Mouse (Mus musculus): Measurements from ENCODE around the gene P2ry12. TPM values are rescaled to one million over a fixed set of nuclear protein-coding genes. Genes with fewer than 3 reads are reported as not detected.

The P2ry12 gene
- total and polyA plus RNA-seq, 2 experiments from 2014 or later = 15.4 to 17.8 TPM

- ATAC-seq = no peak
- no peak overlapping the region for H3K27ac ChIP-seq
- TF ChIP-seq CTCF (IDR thresholded peaks at IDR 0.05; ENCODE audit: low read depth) = no peak
- no peaks in the 10 kb centered on the region for H3K9me3 ChIP-seq (ENCODE audit: low read length)
- no peak overlapping the region for H3K4me3 ChIP-seq (ENCODE audit: low read length)
- H3K4me1 ChIP-seq (ENCODE audit: insufficient read depth, low read length) = no peaks in the 10 kb centered on the region
- 93% methylated on average over 6 of the region's 6 CpGs for WGBS
- no peaks in the 10 kb centered on the region for H3K27me3 ChIP-seq (ENCODE audit: insufficient read depth, low read length)
- no peak for DNase-seq (ENCODE audit: low spot score)
- H3K9ac ChIP-seq (replicated peaks; ENCODE audit: low read length) = no peak overlapping the region
- H3K4me2 ChIP-seq (ENCODE audit: low read depth, low read length) = no peak overlapping the region
- no peaks in the 10 kb centered on the region for H3K36me3 ChIP-seq (ENCODE audit: insufficient read depth, low read length)
Observed at GRCm38 (mm10) chr3:59191674-59192073, 71.0 kb downstream of the P2ry12 start.

GRCm38 (mm10) chr3:59187336-59187735 is 75.3 kb downstream of the P2ry12 start:
- ATAC-seq (no peak), DNase-seq (ENCODE audit: low spot score) (no peak)
- Histone ChIP-seq H3K4me1 (ENCODE audit: insufficient read depth, low read length) (no peaks in the 10 kb centered on the region), H3K9ac (replicated peaks; ENCODE audit: low read length) (no peak overlapping the region), H3K27me3 (ENCODE audit: insufficient read depth, low read length) (no peaks in the 10 kb centered on the region), H3K36me3 (ENCODE audit: insufficient read depth, low read length) (no peaks in the 10 kb centered on the region), H3K4me2 (ENCODE audit: low read depth, low read length) (no peak overlapping the region), H3K27ac (no peak overlapping the region), H3K9me3 (ENCODE audit: low read length) (no peaks in the 10 kb centered on the region), H3K4me3 (ENCODE audit: low read length) (no peak overlapping the region)
- WGBS = 89% methylated on average over 4 of the region's 4 CpGs
- TF ChIP-seq CTCF (IDR thresholded peaks at IDR 0.05; ENCODE audit: low read depth) = no peak

- DNase-seq (ENCODE audit: low spot score) (no peak), ATAC-seq (no peak)
- Histone ChIP-seq H3K27ac (no peak overlapping the region), H3K9ac (replicated peaks; ENCODE audit: low read length) (no peak overlapping the region), H3K27me3 (ENCODE audit: insufficient read depth, low read length) (no peaks in the 10 kb centered on the region), H3K4me3 (ENCODE audit: low read length) (no peak overlapping the region), H3K9me3 (ENCODE audit: low read length) (no peaks in the 10 kb centered on the region), H3K36me3 (ENCODE audit: insufficient read depth, low read length) (no peaks in the 10 kb centered on the region), H3K4me2 (ENCODE audit: low read depth, low read length) (no peak overlapping the region), H3K4me1 (ENCODE audit: insufficient read depth, low read length) (no peaks in the 10 kb centered on the region)
- 84% methylated on average over 4 of the region's 4 CpGs for WGBS
- TF ChIP-seq CTCF (IDR thresholded peaks at IDR 0.05; ENCODE audit: low read depth) = no peak
Observed at GRCm38 (mm10) chr3:59185662-59186061, 77.0 kb downstream of the P2ry12 start.

GRCm38 (mm10) chr3:59182129-59182528 is 80.5 kb downstream of the P2ry12 start:
- ATAC-seq (no peak), DNase-seq (ENCODE audit: low spot score) (no peak)
- no peak for TF ChIP-seq CTCF (IDR thresholded peaks at IDR 0.05; ENCODE audit: low read depth)

GRCm38 (mm10) chr3:59181134-59181533 is 81.5 kb downstream of the P2ry12 start:
- H3K27me3 ChIP-seq (ENCODE audit: insufficient read depth, low read length) = no peaks in the 10 kb centered on the region
- WGBS = 64% methylated on average over 5 of the region's 5 CpGs

More at GRCm38 (mm10) chr3:59182129-59182528, 80.5 kb downstream of the P2ry12 start:
- H3K9me3 ChIP-seq (ENCODE audit: low read length) = no peaks in the 10 kb centered on the region
- no peak overlapping the region for H3K27ac ChIP-seq
- no peak overlapping the region for H3K4me2 ChIP-seq (ENCODE audit: low read depth, low read length)
- H3K4me1 ChIP-seq (ENCODE audit: insufficient read depth, low read length) = no peaks in the 10 kb centered on the region
- no peaks in the 10 kb centered on the region for H3K27me3 ChIP-seq (ENCODE audit: insufficient read depth, low read length)
- H3K36me3 ChIP-seq (ENCODE audit: insufficient read depth, low read length) = no peaks in the 10 kb centered on the region
- H3K9ac ChIP-seq (replicated peaks; ENCODE audit: low read length) = no peak overlapping the region
- H3K4me3 ChIP-seq (ENCODE audit: low read length) = no peak overlapping the region

GRCm38 (mm10) chr3:59176871-59177270 is 85.8 kb downstream of the P2ry12 start:
- Histone ChIP-seq H3K4me3 (ENCODE audit: low read length) (no peak overlapping the region), H3K27me3 (ENCODE audit: insufficient read depth, low read length) (no peaks in the 10 kb centered on the region), H3K27ac (no peak overlapping the region; the same call in 1 of the 2 replicates), H3K4me1 (ENCODE audit: insufficient read depth, low read length) (no peaks in the 10 kb centered on the region), H3K9me3 (ENCODE audit: low read length) (no peaks in the 10 kb centered on the region), H3K4me2 (ENCODE audit: low read depth, low read length) (no peak overlapping the region), H3K36me3 (ENCODE audit: insufficient read depth, low read length) (no peaks in the 10 kb centered on the region), H3K9ac (replicated peaks; ENCODE audit: low read length) (no peak overlapping the region)
- DNase-seq (ENCODE audit: low spot score) (no peak), ATAC-seq (no peak; the same call in 1 of the 2 replicates)
- WGBS = 71% methylated on average over 5 of the region's 5 CpGs
- no peak for TF ChIP-seq CTCF (IDR thresholded peaks at IDR 0.05; ENCODE audit: low read depth)

More at GRCm38 (mm10) chr3:59181134-59181533, 81.5 kb downstream of the P2ry12 start:
- TF ChIP-seq CTCF (IDR thresholded peaks at IDR 0.05; ENCODE audit: low read depth) = no peak
- Histone ChIP-seq H3K9me3 (ENCODE audit: low read length) (no peaks in the 10 kb centered on the region), H3K4me2 (ENCODE audit: low read depth, low read length) (no peak overlapping the region), H3K9ac (replicated peaks; ENCODE audit: low read length) (no peak overlapping the region), H3K4me1 (ENCODE audit: insufficient read depth, low read length) (no peaks in the 10 kb centered on the region), H3K36me3 (ENCODE audit: insufficient read depth, low read length) (no peaks in the 10 kb centered on the region), H3K27ac (no peak overlapping the region), H3K4me3 (ENCODE audit: low read length) (no peak overlapping the region)
- ATAC-seq (no peak), DNase-seq (ENCODE audit: low spot score) (no peak)

- Histone ChIP-seq H3K27ac (no peak overlapping the region), H3K27me3 (ENCODE audit: insufficient read depth, low read length) (no peaks in the 10 kb centered on the region), H3K4me3 (ENCODE audit: low read length) (no peak overlapping the region), H3K9me3 (ENCODE audit: low read length) (no peaks in the 10 kb centered on the region), H3K36me3 (ENCODE audit: insufficient read depth, low read length) (no peaks in the 10 kb centered on the region), H3K4me1 (ENCODE audit: insufficient read depth, low read length) (no peaks in the 10 kb centered on the region), H3K9ac (replicated peaks; ENCODE audit: low read length) (no peak overlapping the region), H3K4me2 (ENCODE audit: low read depth, low read length) (no peak overlapping the region)
- 31% methylated on average over 5 of the region's 5 CpGs for WGBS
- peak; percentile 92 for TF ChIP-seq CTCF (IDR thresholded peaks at IDR 0.05; ENCODE audit: low read depth)
- DNase-seq (ENCODE audit: low spot score) (peak; percentile 81), ATAC-seq (peak; percentile 83)
Observed at GRCm38 (mm10) chr3:59175234-59175633, 87.4 kb downstream of the P2ry12 start.
